Mouse (Mus musculus) adipocyte (in vitro differentiated cells): ENCODE results near the gene Tmem259.

ENCODE experiments used
- DNase-seq: peaks from one replicate; pipeline ENCODE4 v3.0.0-alpha.2; 2016; ENCODE audit warnings: low spot score

The Tmem259 gene

GRCm38 (mm10) chr10:79984195-79984816 is at the start of gene Tmem259:
TSS of gene Tmem259 (minus strand) at chr10:79984330.
- DNase-seq = peak; percentile 90

GRCm38 (mm10) chr10:80032799-80033480 is 48.8 kb upstream of the Tmem259 start:
- DNase-seq = no peak

GRCm38 (mm10) chr10:80030736-80031135 is 46.6 kb upstream of the Tmem259 start:
- DNase-seq = no peak

- DNase-seq = no peak
These were observed 46.1 kb upstream of the Tmem259 start for GRCm38 (mm10) chr10:80030191-80030590.

GRCm38 (mm10) chr10:80028521-80028846 is 44.4 kb upstream of the Tmem259 start:
- DNase-seq = no peak

GRCm38 (mm10) chr10:80027681-80028520 is 43.8 kb upstream of the Tmem259 start:
- DNase-seq = no peak

- no peak for DNase-seq
These were observed 41.8 kb upstream of the Tmem259 start for GRCm38 (mm10) chr10:80025889-80026288.

GRCm38 (mm10) chr10:80025463-80025862 is 41.3 kb upstream of the Tmem259 start:
- DNase-seq = no peak

- DNase-seq = no peak
These were observed 40.9 kb upstream of the Tmem259 start for GRCm38 (mm10) chr10:80025044-80025347.

GRCm38 (mm10) chr10:80024229-80025043 is 40.3 kb upstream of the Tmem259 start:
- no peak for DNase-seq

GRCm38 (mm10) chr10:80023758-80024157 is 39.6 kb upstream of the Tmem259 start:
- no peak for DNase-seq

GRCm38 (mm10) chr10:80022806-80023205 is 38.7 kb upstream of the Tmem259 start:
- DNase-seq = no peak

- DNase-seq = no peak
These were observed 38.0 kb upstream of the Tmem259 start for GRCm38 (mm10) chr10:80022164-80022563.

GRCm38 (mm10) chr10:80021320-80021641 is 37.2 kb upstream of the Tmem259 start:
- no peak for DNase-seq

- DNase-seq = no peak
These were observed 36.6 kb upstream of the Tmem259 start for GRCm38 (mm10) chr10:80020603-80021319.

GRCm38 (mm10) chr10:80020191-80020590 is 36.1 kb upstream of the Tmem259 start:
- no peak for DNase-seq

- no peak for DNase-seq
These were observed 35.5 kb upstream of the Tmem259 start for GRCm38 (mm10) chr10:80019471-80020131.

- no peak for DNase-seq
These were observed 34.7 kb upstream of the Tmem259 start for GRCm38 (mm10) chr10:80018739-80019297.

- no peak for DNase-seq
These were observed 33.6 kb upstream of the Tmem259 start for GRCm38 (mm10) chr10:80017771-80018170.

- no peak for DNase-seq
These were observed 33.2 kb upstream of the Tmem259 start for GRCm38 (mm10) chr10:80017361-80017760.

- no peak for DNase-seq
These were observed 32.8 kb upstream of the Tmem259 start for GRCm38 (mm10) chr10:80016931-80017330.
